Mouse (Mus musculus) B cell, adult 67 days (primary cell): ENCODE results near the gene Sys1. TPM values are rescaled to one million over a fixed set of nuclear protein-coding genes. Genes with fewer than 3 reads are reported as not detected.

Source experiments
- total RNA-seq, 2 experiments: library from RNA; stranded (reverse); gene quantifications; 4 replicates each; pipeline ENCODE4 v1.2.4; 2023

Gene Sys1
- 10 to 100 TPM; 58.9 to 62.8 TPM for total RNA-seq

GRCm38 (mm10) chr2:164456864-164457300 lies at the start of gene Sys1:
Gene Sys1 (plus strand): TSS chr2:164456964.

GRCm38 (mm10) chr2:164443460-164444000 lies 13.2 kb upstream of the Sys1 start, which contains the start of gene Sdc4:
Gene Sdc4 (minus strand): TSS chr2:164443887.

GRCm38 (mm10) chr2:164460745-164461551 lies 4.2 kb downstream of the Sys1 start, which contains the start of gene Gm20458:
Gene Gm20458 (plus strand): TSS chr2:164460967.

GRCm38 (mm10) chr2:164473624-164474023 lies 16.9 kb downstream of the Sys1 start, which contains the start of gene Trp53tg5:
Gene Trp53tg5 (minus strand): TSS chr2:164473724.

GRCm38 (mm10) chr2:164485681-164486257 lies 29.0 kb downstream of the Sys1 start, which contains the start of gene Dbndd2:
Gene Dbndd2 (plus strand): TSS chr2:164486106.

GRCm38 (mm10) chr2:164496847-164497690 lies 40.3 kb downstream of the Sys1 start, which contains the start of gene Pigt:
Gene Pigt (plus strand): TSS chr2:164497520.

Other genes with a start within 250 kb of the Sys1 start
- not detected for gene Wfdc15b, start 235.3 kb upstream of the Sys1 start, total RNA-seq
- gene Svs2, start 218.5 kb upstream of the Sys1 start, total RNA-seq = not detected
- gene Svs3b, start 200.3 kb upstream of the Sys1 start, total RNA-seq = not detected
- gene Svs4, start 178.5 kb upstream of the Sys1 start, total RNA-seq = not detected
- not detected for gene Svs3a, start 167.7 kb upstream of the Sys1 start, total RNA-seq
- gene Svs6, start 140.2 kb upstream of the Sys1 start, total RNA-seq = not detected
- not detected for gene Svs5, start 124.2 kb upstream of the Sys1 start, total RNA-seq
- gene Slpi, start 67.9 kb upstream of the Sys1 start, total RNA-seq = 1 to 10 TPM; 3.2 to 3.5 TPM
- under 1 TPM; 0.29 to 0.59 TPM for gene Rbpjl, start 53.8 kb upstream of the Sys1 start, total RNA-seq
- under 1 TPM; 0.36 to 0.64 TPM for gene Matn4, start 51.8 kb upstream of the Sys1 start, total RNA-seq
- 100 to 1,000 TPM; 156 to 168 TPM for gene Sdc4, start 13.1 kb upstream of the Sys1 start, total RNA-seq
- 1 to 10 TPM in 1 of 2 experiments, not detected in 1; 2.3 TPM for gene Gm20458, start 4.0 kb downstream of the Sys1 start, total RNA-seq
- not detected for gene Trp53tg5, start 16.8 kb downstream of the Sys1 start, total RNA-seq
- 1 to 10 TPM; 6.5 to 9.3 TPM for gene Dbndd2, start 29.1 kb downstream of the Sys1 start, total RNA-seq
- 10 to 100 TPM; 72.9 to 79.0 TPM for gene Pigt, start 40.6 kb downstream of the Sys1 start, total RNA-seq
- gene Wfdc2, start 105.4 kb downstream of the Sys1 start, total RNA-seq = not detected
- not detected for gene Spint3, start 116.5 kb downstream of the Sys1 start, total RNA-seq
- gene Wfdc6a, start 128.5 kb downstream of the Sys1 start, total RNA-seq = not detected
- gene Eppin, start 136.6 kb downstream of the Sys1 start, total RNA-seq = not detected
- gene Wfdc6b, start 156.6 kb downstream of the Sys1 start, total RNA-seq = not detected
- not detected for gene Wfdc8, start 156.7 kb downstream of the Sys1 start, total RNA-seq
- not detected for gene Wfdc16, start 181.8 kb downstream of the Sys1 start, total RNA-seq
- not detected for gene Wfdc10, start 199.1 kb downstream of the Sys1 start, total RNA-seq
- gene Wfdc9, start 199.6 kb downstream of the Sys1 start, total RNA-seq = not detected
- gene Wfdc11, start 217.1 kb downstream of the Sys1 start, total RNA-seq = not detected
- gene Wfdc13, start 228.1 kb downstream of the Sys1 start, total RNA-seq = not detected
- not detected for gene Spint4, start 241.5 kb downstream of the Sys1 start, total RNA-seq